Mouse (Mus musculus) 3134 (cell line): ENCODE measurements around the gene Gm12184.
"Not testable (repeated sequence)": the region's sequence is repeated elsewhere in the genome, so short reads cannot be mapped to it uniquely, and the experiment has no call there.

Experiments
- DNase-seq: peaks from one replicate; pipeline ENCODE4 v3.0.0-alpha.2; 2011; ENCODE audit warnings: low spot score; ENCODE audit not compliant: insufficient read length; ENCODE audit errors: extremely low read depth

Gene Gm12184

GRCm38 (mm10) chr11:48850240-48850639 lies 23.8 kb upstream of the Gm12184 start:
- no peak for DNase-seq

DNA sequence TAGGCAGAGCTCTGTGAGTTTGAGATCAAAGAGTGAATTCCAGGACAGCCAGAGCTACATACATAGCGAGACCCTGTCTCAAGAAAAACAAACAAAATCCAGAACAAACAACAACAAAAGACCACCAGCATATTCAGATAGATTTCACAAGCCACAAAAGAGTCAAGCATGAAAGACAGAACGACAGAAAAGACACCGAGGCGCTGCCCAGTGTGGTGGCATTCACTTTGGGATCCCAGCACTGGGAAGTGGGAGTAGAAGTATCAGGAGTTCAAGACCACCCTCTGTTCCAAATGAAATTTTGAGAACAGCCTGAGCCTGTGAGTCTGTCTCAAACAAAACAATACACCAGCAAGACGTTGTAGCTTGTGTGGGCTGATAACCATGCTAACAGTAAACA lies 20.4 kb upstream of the Gm12184 start:
- DNase-seq = no peak

DNA sequence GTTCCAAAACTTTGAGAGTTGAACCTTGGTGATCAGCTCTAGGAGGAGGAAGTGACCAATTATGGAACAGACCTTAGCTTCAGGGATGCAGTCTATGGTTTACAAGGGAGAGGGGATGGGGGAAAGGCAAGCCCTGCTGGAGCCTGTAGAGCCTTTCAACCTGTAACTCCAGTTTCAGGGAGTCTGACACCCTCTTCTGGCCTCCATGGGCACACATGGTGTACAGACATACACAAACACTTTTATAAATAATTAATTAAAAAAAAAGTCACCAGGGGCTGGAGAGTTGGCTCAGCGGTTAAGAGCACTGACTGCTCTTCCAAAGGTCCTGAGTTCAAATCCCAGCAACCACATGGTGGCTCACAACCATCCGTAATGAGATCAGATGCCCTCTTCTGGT lies 19.9 kb upstream of the Gm12184 start:
- DNase-seq = not testable (repeated sequence)

- no peak for DNase-seq
Observed at GRCm38 (mm10) chr11:48845244-48845815, 18.9 kb upstream of the Gm12184 start.

DNA sequence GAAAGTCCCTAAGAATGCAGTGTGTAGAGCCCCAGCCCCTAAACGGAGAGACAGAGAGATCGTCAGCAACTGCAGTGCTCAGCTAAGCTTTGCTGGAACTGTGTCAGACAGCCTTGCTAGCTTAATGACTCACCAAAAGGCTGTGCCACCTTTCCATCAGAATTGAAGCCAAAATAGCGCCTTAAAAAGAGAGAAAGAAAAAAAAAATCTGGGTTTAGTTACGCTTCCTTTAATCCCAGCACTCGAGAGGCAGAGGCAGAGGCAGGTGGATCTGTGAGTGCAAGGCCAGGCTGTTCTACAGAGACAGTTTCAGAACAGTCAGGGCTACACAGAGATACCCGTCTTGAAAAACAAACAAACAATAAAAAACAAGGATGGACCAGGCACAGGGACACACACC lies 17.9 kb upstream of the Gm12184 start:
- peak; percentile 33 for DNase-seq

- no peak for DNase-seq
Observed at GRCm38 (mm10) chr11:48843202-48843601, 16.7 kb upstream of the Gm12184 start.

DNA sequence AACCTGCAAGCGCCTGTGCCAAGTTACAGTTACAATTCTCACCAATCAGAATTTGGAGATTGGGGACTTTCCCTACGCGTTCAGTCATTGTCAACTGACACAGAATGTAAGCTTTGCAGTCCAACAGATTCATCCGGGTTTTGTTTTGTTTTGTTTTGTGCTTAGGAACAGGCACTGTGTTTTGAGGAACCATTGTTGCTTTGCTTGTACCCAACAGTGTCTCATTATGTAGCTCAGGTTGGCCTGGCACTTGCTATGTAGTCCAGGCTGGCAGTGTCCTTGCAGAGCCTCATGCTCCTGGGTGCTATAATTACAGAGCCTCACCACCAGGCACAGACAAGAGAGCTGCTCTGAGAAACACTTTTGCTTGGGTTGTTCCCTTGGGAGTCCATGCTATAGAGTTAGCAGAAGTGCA lies 15.9 kb upstream of the Gm12184 start:
- no peak for DNase-seq

DNA sequence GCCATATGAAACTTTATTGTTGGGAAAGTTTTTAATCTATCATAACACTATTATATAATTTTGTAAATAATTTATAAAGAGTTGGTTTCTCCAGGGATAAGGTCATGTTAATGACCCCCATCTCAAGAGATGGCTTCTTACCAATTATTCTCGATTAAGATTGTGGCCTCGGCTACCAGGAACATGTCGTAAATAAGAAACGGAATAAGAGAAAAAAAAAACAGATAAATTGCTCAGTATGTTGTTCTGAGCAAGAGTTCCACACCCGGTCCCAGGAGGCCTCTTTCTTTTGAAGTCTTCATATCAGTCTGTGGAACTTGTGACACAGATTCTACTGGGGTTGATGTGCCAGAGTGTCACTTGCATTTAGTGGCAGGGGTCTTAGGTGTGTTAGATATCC lies 14.8 kb upstream of the Gm12184 start:
- DNase-seq = no peak

- no peak for DNase-seq
Observed at GRCm38 (mm10) chr11:48840805-48841204, 14.3 kb upstream of the Gm12184 start.

GRCm38 (mm10) chr11:48838879-48839680 lies 12.6 kb upstream of the Gm12184 start:
- DNase-seq = no peak

- no peak for DNase-seq
Observed at GRCm38 (mm10) chr11:48838181-48838797, 11.8 kb upstream of the Gm12184 start.

DNA sequence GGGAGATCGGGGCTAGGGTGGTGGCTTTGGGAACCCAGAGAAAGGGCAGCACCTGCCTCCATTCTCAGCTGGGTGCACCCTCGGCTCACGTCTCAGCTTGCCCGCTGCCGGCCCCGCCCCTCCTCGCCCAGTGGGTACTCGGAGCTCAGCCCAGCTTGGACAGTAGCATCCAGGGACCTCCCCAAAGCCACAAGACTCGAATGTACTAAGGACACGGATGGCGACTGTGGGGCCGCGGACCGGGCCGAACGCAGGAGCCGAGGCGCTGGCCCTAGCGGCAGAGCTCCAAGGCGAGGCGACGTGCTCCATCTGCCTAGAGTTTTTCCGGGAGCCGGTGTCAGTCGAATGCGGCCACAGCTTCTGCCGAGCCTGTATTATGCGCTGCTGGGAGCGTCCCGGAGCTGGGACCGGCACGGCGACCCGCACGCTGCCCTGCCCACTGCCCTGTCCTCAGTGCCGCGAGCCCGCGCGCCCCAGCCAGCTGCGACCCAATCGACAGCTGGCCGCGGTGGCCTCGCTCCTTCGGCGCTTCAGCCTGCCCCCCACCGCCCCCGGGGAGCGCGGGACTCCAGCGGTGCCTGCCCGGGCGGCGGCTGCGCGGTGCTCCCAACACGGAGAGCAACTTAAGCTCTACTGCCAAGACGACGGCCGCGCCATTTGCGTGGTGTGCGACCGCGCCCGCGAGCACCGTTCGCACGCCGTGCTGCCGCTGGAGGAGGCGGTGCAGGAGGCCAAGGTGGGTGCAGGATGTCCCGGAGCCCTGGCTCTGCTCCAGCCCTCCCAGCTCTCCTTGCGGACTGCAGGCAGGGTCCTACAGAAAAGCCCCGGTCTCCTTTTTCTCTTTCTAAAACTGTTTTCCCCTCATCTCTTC lies 11.1 kb upstream of the Gm12184 start:
- peak; percentile 91 for DNase-seq

DNA sequence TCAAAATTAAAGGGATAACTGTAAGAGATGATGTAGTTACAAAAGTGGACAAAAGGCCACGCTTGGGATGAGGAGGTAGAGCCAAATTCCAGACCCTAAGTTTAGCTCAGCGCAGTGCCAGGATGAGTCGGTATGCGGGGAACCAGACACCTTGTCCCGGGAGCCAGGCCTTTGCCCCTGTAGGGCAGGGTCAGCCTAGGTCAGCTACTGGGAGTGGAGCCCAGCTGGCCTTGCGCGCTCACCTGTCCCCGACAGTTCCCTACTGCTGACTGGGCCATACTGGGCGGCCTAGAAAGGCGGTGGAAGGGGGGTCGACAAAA lies 10.5 kb upstream of the Gm12184 start:
- no peak for DNase-seq

DNA sequence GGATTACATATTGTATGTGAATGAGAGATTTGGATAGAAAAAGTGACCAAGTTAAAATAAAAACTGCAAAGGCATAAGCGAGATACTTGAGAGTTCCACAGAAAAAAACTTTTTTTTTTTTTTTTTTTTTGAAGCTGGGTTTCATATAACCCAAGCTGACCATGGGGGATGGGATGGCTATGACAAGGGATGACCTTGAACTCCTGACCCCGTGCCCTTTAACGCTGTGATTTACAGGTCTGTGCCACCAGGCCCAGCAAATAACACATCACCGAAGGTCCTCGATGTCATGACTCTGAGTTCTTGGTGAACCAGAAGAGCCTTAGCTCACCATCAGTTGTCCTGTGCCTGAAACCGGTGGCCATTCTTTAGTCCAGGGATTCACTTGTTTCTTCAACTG lies 9.5 kb upstream of the Gm12184 start:
- no peak for DNase-seq

- peak; percentile 81 for DNase-seq
Observed at GRCm38 (mm10) chr11:48833731-48834639, 7.5 kb upstream of the Gm12184 start.

- no peak for DNase-seq
Observed at GRCm38 (mm10) chr11:48833078-48833730, 6.7 kb upstream of the Gm12184 start.

DNA sequence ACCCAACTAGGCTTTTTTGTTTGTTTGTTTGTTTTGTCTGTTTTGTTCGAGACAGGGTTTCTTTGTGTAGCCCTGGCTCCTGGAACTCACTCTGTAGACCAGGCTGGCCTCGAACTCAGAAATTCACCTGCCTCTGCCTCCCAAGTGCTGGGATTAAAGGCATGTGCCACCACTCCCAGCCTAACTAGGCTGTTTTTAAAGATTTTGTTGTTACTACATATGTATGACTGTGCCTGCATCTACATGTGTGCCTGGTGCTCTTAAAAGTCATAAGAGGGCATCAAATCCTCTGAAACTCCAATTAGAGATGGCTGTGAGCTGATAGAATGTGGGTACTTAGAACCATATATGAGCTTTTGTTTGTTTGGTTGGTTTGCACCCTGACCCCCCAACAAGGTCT lies 4.8 kb upstream of the Gm12184 start:
- no peak for DNase-seq

GRCm38 (mm10) chr11:48830279-48830678 lies 3.8 kb upstream of the Gm12184 start:
- no peak for DNase-seq

- no peak for DNase-seq
Observed at GRCm38 (mm10) chr11:48827926-48828325, 1.5 kb upstream of the Gm12184 start.

DNA sequence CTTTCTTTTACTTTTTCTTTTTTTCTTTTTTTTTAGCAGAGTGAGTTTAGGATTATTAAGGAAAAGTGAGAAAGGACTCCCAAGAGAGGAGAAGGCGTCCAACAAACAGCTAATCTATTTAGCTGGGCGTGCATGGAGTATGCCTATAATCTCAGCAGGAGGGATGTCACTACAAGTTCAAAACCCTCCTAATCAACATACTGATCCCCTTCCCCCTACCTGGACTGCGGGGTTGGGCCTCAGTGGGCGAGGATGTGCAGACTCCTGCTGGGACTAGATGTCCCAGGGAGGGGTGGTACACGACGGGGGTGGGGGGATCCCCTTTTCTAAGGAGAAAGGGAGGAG lies 269 bp upstream of the Gm12184 start:
- DNase-seq = peak; percentile 74
